Mouse (Mus musculus): ENCODE results near the gene Raf1.

- no peak for TF ChIP-seq CTCF (IDR thresholded peaks at IDR 0.05; ENCODE audit: control insufficient read depth, insufficient read depth, insufficient replicate concordance, low read depth, low read length)
- no peak for TF ChIP-seq POLR2A (IDR thresholded peaks at IDR 0.05; ENCODE audit: control insufficient read depth, low read depth, low read length)
These were observed 83.2 kb downstream of the Raf1 start for GRCm38 (mm10) chr6:115593252-115593651.
